Mouse (Mus musculus) testis, postnatal 10 days (tissue): ENCODE results near the gene Tor1a.

Experiments
- DNase-seq: peaks from one replicate; pipeline ENCODE4 v3.0.0; 2021; ENCODE audit warnings: low spot score

Gene Tor1a

GRCm38 (mm10) chr2:30967352-30968327, at the start of gene Tor1a:
Gene Tor1a, minus strand, starts transcription at chr2:30967933.
- peak; percentile 89 for DNase-seq

GRCm38 (mm10) chr2:31013371-31014120, 45.8 kb upstream of the Tor1a start:
- no peak for DNase-seq

DNA sequence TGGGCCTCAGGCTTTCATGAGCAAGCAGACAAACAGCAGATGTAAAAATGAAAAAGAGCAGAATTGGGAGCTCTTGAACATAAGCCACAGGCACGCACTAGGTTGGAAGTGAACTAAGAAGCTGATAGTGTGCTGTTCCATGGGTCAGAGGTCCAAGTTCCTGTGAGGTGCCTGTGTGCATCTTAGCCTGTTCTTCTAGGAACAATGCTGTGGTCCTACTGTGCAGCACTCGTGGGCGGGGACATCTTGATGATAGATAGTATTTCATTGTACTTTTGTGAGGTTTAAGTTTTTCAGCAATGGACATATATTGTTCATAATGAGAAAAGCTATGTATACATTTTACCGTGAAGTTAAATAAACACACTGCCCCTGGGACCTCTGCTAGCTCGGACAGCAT, 39.5 kb upstream of the Tor1a start:
- DNase-seq: no peak

DNA sequence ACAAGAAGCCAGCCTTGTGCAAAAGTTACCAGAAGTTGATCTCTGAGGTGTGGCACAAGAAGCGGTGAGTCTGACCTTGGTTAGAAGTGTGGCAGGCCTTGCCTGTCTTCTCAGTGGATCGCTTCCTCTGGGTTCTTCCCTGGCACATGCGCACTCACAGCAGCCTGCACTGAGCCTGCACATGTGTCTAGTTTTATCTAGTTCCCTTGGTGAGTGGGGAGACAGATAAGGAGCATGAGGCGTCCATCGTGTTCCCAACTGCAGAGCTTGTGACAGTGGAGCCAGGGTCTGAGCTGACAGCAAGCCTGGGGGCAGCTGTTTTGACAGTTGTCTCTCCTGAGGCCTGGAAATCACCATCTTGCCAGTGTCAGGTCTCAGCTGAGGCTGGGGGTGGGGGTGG, 38.7 kb upstream of the Tor1a start:
- peak; percentile 71 for DNase-seq

GRCm38 (mm10) chr2:31005453-31005852, 37.7 kb upstream of the Tor1a start:
- no peak for DNase-seq

GRCm38 (mm10) chr2:31002857-31003256, 35.1 kb upstream of the Tor1a start:
- no peak for DNase-seq

DNA sequence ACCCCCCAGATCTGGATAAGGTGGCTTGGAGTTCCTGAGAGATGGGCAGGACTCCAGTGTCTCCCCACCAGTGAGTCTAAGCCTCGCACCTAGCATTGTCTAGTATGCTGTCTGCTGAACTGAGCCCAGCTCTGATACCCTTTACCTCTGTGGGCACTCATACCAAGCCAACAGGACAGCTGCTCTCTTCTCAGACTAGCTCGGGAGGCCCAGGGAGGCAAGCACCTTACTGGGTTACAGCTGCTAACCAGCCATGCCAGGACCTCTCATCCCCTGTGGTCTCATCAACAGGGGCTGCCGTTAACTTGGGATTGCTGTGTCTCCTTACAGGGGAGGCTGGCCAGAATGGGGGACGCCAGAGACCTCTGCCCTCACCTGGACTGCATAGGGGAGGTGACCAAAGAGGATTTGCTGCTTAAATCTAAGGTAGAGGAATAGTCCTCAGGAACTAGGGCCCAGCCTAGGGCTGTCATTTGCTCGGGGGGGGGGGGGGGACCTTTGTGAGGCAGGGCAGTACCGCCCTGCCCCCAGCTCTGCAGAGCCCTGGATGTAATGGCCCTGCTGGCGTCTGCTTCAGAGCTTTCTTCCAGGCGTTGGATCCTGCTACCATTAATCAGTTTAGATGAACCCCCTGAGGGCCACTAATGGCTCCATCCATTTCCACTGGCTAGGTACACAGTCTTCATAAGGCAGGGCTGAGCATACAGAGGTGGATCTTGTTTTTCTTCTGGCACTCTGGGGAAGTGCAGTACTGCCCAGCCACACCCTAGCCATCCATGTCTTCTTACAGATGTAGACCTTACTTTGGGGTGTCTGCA, 30.9 kb upstream of the Tor1a start:
- DNase-seq: no peak

GRCm38 (mm10) chr2:30995432-30995996, 27.8 kb upstream of the Tor1a start:
- peak; percentile 52 for DNase-seq

GRCm38 (mm10) chr2:30994853-30995252, 27.1 kb upstream of the Tor1a start:
- DNase-seq: no peak

- no peak for DNase-seq
Observed at GRCm38 (mm10) chr2:30990221-30990620, 22.5 kb upstream of the Tor1a start.

GRCm38 (mm10) chr2:30985111-30986020, 17.6 kb upstream of the Tor1a start:
- DNase-seq: peak; percentile 70

DNA sequence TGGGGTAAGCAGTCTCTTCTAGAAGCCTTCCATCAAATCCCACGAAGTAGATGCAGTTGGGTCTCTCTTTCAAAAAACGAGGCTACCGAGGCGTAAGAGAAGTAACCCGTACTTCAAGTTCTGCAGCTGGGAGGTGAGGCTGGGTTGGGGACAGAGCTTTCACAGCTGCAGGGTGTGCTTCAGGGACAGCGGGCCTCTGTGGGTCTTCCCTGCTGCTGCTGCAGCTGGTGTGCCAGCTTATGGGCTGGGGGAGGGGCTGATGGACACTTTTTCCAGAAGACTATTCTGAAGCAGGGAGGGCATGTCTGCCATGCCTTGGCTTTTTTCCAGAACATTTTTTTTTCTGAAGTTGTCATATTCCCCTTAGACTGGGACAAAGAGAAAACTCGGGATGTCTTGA, 15.3 kb upstream of the Tor1a start:
- DNase-seq: no peak

GRCm38 (mm10) chr2:30981790-30982513, 14.2 kb upstream of the Tor1a start, which contains the start of the genes BC005624 and Usp20:
Gene BC005624, minus strand, starts transcription at chr2:30982201.
Gene Usp20, plus strand, starts transcription at chr2:30982279.
- DNase-seq: peak; percentile 99

DNA sequence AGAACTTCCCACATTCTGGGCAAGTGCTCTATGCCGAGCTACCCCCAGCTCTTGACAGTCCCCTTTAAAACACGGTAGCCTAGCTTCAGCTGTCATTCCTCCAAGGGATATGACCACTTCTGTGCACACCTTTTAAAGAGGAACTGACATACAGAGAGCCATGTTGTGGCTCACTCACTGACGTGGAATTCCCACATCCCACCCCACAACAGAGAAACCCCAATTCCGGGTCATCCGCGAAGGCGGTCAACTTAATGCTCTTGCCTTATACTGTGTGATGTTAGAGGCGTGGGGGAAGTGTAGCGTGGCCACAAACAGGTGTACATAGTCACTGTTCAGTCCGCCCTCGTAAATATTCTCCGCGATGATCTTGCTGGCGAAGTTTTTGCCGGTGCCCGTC, 907 bp downstream of the Tor1a start:
- no peak for DNase-seq

DNA sequence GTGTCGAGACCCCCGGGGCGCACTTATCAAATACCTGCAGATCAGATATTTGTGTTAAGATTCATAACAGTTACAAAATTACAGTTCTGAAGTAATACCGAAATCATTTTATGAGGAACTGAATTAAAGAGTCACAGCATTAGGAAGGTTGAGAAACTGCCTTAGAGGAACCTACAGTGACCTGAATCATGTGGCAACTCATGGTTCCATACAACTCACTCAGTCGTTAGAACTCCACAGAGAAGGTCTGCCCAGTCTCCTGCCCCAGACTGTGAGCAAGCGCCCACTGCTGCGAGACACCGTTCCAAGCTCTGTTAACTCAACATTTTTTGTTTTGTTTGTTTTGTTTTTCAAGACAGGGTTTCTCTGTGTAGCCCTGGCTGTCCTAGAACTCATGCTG, 2.1 kb downstream of the Tor1a start:
- DNase-seq: no peak

DNA sequence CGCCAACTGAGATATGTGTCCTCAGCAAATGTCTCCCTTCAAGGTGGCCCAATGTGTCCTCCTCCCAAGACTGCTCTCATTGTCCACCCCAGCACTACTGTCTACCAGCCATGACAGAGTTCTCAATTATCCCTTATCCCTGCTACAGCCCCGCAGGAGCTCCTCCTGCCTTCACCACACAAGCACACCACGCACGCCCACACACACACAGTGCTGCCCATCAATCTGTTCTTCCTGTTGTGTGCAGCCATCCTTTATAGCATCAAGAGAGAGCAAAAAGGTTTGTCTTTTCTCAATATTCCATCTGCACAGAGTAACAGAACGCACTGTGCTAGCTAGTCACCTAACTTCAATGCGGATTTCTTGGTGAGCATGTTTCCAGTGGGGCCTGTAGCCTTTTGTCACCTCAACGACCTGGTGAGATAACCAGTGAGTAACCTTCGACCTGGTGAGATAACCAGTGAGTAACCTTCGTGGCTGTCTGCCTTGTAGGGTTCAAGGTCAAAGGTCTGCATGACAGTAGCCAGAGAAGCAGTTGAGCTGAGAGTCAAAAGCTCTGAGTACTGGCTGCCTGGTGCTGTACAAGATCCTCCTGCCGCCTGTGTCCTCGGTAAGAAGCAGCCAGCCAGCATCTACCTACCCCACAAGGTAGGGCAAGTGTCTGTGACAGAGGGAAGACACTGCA, 5.0 kb downstream of the Tor1a start:
- DNase-seq: no peak

- no peak for DNase-seq
Observed at GRCm38 (mm10) chr2:30959856-30960255, 7.9 kb downstream of the Tor1a start.

- no peak for DNase-seq
Observed at GRCm38 (mm10) chr2:30958726-30959125, 9.0 kb downstream of the Tor1a start.

- no peak for DNase-seq
Observed at GRCm38 (mm10) chr2:30957511-30957910, 10.2 kb downstream of the Tor1a start.
